Mouse (Mus musculus) heart, postnatal 0 days (tissue): ENCODE results near the gene Sbno2. TPM values are rescaled to one million over a fixed set of nuclear protein-coding genes. Genes with fewer than 3 reads are reported as not detected.

ENCODE experiments used
- ATAC-seq: fragments of 200-750 bp; cut with Nextera tagmentation; 2 replicates; pipeline ENCODE4 v1.8.0; 2017; ENCODE audit warnings: low read depth, moderate number of reproducible peaks, moderate library complexity; ENCODE audit not compliant: insufficient read depth
- DNase-seq: peaks from one replicate; pipeline ENCODE4 v3.0.0-alpha.2; 2016; ENCODE audit warnings: low spot score
- H3K27ac ChIP-seq: fragments of 300-500 bp; sonication (generic); 2 replicates; pipeline ENCODE4 v1.5.1; 2014; ENCODE audit warnings: low read depth, mild to moderate bottlenecking
- H3K27me3 ChIP-seq: fragments of 300-500 bp; sonication (generic); 2 replicates; pipeline ENCODE4 v1.6.1; 2014; ENCODE audit warnings: low read length, mixed read lengths; ENCODE audit not compliant: control insufficient read depth, insufficient read depth
- H3K36me3 ChIP-seq: fragments of 300-500 bp; sonication (generic); replicated peaks from 2 replicates; pipeline ENCODE4 v1.6.1; 2014; ENCODE audit warnings: low read length, mixed read lengths; ENCODE audit not compliant: control insufficient read depth, insufficient read depth
- H3K4me1 ChIP-seq: fragments of 300-500 bp; sonication (generic); 2 replicates; pipeline ENCODE4 v1.6.1; 2014; ENCODE audit warnings: antibody characterized with exemption; ENCODE audit not compliant: control insufficient read depth, insufficient read depth
- H3K4me2 ChIP-seq: fragments of 300-500 bp; sonication (generic); 2 replicates; pipeline ENCODE4 v1.6.1; 2014; ENCODE audit warnings: low read depth, mild to moderate bottlenecking, low read length, moderate library complexity
- H3K4me3 ChIP-seq: fragments of 300-500 bp; sonication (generic); 2 replicates; pipeline ENCODE4 v1.5.1; 2014; ENCODE audit warnings: low read depth, low read length
- H3K9ac ChIP-seq: fragments of 300-500 bp; sonication (generic); replicated peaks from 2 replicates; pipeline ENCODE4 v1.6.1; 2014; ENCODE audit warnings: low read depth, low read length, mixed read lengths
- H3K9me3 ChIP-seq: fragments of 300-500 bp; sonication (generic); replicated peaks from 2 replicates; pipeline ENCODE4 v1.6.1; 2016; ENCODE audit warnings: low read length; ENCODE audit not compliant: control insufficient read depth
- CTCF ChIP-seq: IDR thresholded peaks from 2 replicates; pipeline ENCODE4 v1.5.1; 2016; ENCODE audit warnings: antibody characterized with exemption, control low read depth, low read depth
- EP300 ChIP-seq: IDR thresholded peaks from 2 replicates; pipeline ENCODE4 v1.6.1; 2016; ENCODE audit warnings: antibody characterized with exemption, low read depth
- WGBS: fragments of 180-500 bp; shearing (Covaris S2); extraction: QIAGEN DNeasy Blood & Tissue Kit; methylation state at CpG from one replicate; pipeline ENCODE4 v1.1.7; 2014; 5-methylcytosine and 5-hydroxymethylcytosine counted together
- polyA plus RNA-seq: library from polyadenylated mRNA; unstranded; fragments of >200 nt; fragmentation: Nextera tagmentation; extraction: Ambion mirVana; gene quantifications from 2 replicates; pipeline ENCODE4 v1.2.1, GENCODE M21; 2015
- total RNA-seq: library from RNA; depleted of rRNA; stranded (reverse); fragments of >200 nt; gene quantifications from 2 replicates; pipeline ENCODE4 v1.2.3, GENCODE M21; 2014; ENCODE audit warnings: low replicate concordance

Sbno2 gene
- total and polyA plus RNA-seq, 2 experiments from 2014 or later, result 6.3 to 21.1 TPM

DNA sequence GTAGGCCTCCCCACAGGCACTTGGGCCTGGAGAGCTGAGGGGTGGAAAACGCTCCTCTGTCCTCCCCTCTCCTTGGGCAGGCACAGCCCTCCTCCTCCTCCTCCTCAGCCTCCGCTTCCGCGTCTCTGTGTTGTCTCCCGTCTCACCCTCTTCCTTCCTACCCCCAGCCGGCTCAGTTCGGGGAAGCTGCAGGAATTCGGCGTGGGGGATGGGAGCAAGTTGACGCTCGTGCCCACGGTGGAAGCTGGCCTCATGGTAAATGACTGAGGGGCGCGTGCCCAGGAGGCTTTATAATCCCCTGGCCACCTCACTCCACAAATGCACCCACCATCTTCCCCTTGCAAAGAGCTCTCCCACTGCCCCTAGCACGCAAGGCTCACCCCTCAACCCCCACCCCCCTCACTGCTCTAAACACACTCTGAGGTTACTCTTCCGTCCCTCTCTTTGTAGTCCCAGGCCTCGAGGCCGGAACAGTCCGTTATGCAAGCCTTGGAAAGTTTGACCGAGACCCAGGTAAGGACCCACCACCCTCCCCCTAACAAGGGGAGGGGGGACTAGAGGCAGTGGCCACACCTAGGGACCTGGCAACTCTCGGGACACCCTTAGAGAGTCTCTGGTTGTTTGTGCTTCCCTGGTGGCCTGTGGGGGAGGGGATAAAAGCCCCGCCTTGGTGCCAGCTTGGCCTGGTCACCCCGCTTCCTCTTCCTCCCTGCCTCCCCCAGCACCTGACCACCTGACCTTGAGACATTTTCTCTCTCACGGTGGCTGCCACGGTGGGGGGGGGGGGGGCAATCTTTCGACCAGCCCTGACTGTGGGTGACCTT, 46.1 kb upstream of the Sbno2 start:
- DNase-seq (peak; percentile 75), ATAC-seq (no peak)
- Histone ChIP-seq H3K4me3 (peak overlapping the region; percentile 90), H3K9me3 (no peaks in the 10 kb centered on the region), H3K27me3 (no peaks in the 10 kb centered on the region), H3K36me3 (peaks cover 54% of the 10 kb centered on the region), H3K4me2 (peak overlapping the region; percentile 85), H3K27ac (peak overlapping the region; percentile 99), H3K4me1 (peaks cover 39% of the 10 kb centered on the region), H3K9ac (peak overlapping the region; percentile 95)
- TF ChIP-seq EP300, result no peak; the same call in 1 of the 2 replicates
- TF ChIP-seq CTCF, result no peak
- WGBS, result 1% methylated on average over 24 of the region's 26 CpGs

DNA sequence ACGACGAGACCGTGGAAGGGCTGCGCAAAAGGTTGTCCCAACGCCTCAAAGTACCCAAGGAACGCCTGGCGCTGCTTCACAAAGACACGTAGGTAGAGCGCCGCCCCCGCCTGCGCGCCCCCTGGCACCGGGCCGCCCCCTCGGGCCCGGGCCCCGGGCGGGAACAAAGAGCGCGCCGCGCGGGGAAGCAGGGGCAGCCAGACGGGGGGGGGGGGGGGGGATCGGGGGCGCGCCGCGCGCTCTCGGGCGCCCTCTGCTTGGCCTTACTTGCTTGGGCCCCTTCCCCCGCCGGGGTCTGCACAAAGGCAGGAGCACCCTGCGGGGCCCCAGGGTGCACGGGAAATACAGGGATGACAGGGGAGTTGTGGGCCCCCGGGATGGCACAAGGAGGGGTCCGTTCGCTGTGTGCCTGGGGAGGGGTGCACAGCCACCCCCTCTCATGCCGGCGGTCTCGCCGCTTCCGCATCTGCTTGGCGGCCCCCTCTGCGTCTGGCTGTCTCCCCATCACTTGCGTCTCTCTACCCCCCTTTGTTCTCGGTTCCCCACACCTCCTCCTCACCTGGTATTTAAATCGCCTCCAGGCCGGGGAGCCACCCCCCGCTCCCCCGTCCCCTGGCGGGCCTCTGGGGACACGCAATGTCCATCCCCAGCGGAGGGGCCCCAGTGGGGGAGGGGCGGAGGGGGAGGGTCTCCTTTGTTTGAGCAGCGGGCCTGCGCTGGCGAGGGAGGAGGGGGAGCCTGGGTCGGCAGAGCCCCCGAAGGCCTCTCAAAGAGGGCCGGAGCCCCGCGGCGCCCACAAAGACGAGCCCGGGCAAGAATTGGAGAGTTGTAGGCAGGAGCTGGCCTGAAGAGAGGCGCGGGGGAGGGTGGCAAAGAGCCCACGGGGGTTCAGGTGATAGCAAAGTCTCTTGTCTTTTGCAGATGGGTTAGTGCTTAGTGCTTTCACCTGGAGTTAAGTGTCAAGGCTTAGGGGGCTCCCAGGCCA, 45.1 kb upstream of the Sbno2 start:
- DNase-seq (peak; percentile 44), ATAC-seq (no peak)
- peaks cover 45% of the 10 kb centered on the region for H3K4me1 ChIP-seq
- no peak; the same call in 1 of the 2 replicates for TF ChIP-seq EP300
- TF ChIP-seq CTCF, result no peak
- H3K9me3 ChIP-seq, result no peaks in the 10 kb centered on the region
- no peaks in the 10 kb centered on the region for H3K27me3 ChIP-seq
- peak overlapping the region; percentile 90 for H3K4me3 ChIP-seq
- peaks cover 51% of the 10 kb centered on the region for H3K36me3 ChIP-seq
- H3K4me2 ChIP-seq, result peak overlapping the region; percentile 85
- peak overlapping the region; percentile 99 for H3K27ac ChIP-seq
- WGBS, result 1% methylated on average over 49 of the region's 71 CpGs
- peak overlapping the region; percentile 95 for H3K9ac ChIP-seq

DNA sequence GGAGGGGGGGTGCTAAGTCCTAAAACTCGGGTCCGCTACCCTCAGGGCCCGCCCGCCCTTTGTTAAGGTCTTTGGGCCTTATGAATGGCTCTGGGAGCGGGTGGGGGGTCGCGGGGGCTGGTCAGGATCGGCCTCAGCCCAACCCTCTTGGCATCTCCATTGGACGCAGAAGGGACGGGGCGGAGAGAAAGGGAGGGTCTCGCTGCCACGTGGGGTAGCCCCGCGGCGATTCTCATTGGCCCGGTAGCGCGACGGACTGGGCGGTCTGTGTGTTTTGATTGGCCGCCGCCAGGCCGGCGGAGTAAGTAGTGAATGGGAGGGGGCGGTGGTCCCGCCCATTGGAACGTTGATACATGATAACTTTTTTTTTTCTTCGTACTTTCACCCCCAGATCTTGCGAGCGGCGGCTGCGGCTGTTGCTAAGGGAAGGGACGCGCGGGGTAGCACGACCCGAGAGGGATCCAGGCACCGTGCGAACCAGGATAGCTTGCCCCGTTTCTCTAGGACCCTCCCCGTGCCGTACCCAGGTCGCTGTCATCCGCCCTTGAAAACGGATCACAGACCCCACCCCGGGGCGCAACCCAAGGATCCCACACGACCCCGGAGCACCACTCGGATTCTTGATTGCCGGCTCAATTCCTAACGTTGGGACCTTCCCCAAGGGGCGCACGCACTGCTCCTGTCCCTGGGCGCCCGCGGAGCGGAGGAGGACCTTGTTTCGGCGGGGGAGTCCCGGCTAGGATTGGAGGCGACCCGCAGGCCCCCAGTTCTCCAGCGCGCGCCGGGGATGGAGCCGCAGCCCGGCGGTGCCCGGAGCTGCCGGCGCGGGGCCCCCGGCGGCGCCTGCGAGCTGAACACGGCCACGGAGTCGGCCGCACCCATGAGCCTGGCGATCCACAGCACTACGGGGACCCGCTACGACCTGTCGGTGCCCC, 44.2 kb upstream of the Sbno2 start:
- peak overlapping the region; percentile 99 for H3K27ac ChIP-seq
- H3K9ac ChIP-seq, result peak overlapping the region; percentile 95
- H3K36me3 ChIP-seq, result peaks cover 51% of the 10 kb centered on the region
- H3K9me3 ChIP-seq, result no peaks in the 10 kb centered on the region
- H3K27me3 ChIP-seq, result no peaks in the 10 kb centered on the region
- WGBS, result under 1% methylated on average over 88 of the region's 88 CpGs
- ATAC-seq, result peak; percentile 77
- peak overlapping the region; percentile 90 for H3K4me3 ChIP-seq
- TF ChIP-seq CTCF (no peak), EP300 (peak; percentile 54)
- DNase-seq, result peak; percentile 99
- peaks cover 45% of the 10 kb centered on the region for H3K4me1 ChIP-seq
- H3K4me2 ChIP-seq, result peak overlapping the region; percentile 85

DNA sequence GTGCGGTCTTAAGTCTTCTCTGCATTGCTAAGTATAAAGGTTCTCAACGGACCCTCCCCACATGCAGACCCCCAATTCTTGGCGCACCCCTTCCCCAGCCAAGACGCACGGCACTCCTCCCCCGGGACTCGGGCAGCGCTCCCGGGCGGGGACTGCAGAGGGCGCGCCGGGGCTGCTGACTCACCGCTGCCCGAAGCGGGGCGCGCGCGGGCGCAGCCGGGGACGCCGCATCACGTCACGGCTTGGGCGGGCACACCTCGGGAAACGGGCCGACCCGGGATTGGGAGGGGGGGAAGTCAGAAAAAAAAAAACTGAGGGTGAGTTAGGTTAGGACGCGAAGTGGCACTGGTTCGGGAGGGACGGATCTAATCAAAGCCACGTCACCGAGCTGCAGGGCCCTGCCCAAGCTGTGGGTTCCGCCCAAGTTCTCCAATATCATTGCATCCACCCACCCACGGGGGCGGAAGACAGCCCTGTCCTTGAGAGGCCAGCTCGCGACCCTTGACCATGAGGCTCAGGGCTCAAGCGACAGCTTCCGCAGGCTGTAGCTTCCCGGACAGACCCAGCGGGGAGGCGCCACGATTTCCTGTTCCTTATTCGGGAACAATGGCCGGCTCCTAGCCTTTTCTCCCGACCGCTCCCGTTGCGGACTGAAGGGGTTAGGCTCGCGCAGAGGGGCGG, 43.4 kb upstream of the Sbno2 start:
- H3K27me3 ChIP-seq, result no peaks in the 10 kb centered on the region

More for the DNA sequence above, 43.4 kb upstream of the Sbno2 start:
- TF ChIP-seq CTCF (peak; percentile 48), EP300 (no peak; the same call in 1 of the 2 replicates)
- peak overlapping the region; percentile 85 for H3K4me2 ChIP-seq
- H3K36me3 ChIP-seq, result peaks cover 51% of the 10 kb centered on the region
- H3K27ac ChIP-seq, result peak overlapping the region; percentile 99
- peak; percentile 94 for DNase-seq
- peak overlapping the region; percentile 95 for H3K9ac ChIP-seq
- WGBS, result under 1% methylated on average over 55 of the region's 57 CpGs
- H3K4me1 ChIP-seq, result peaks cover 45% of the 10 kb centered on the region
- no peaks in the 10 kb centered on the region for H3K9me3 ChIP-seq
- ATAC-seq, result peak; percentile 56
- peak overlapping the region; percentile 90 for H3K4me3 ChIP-seq
